ENCODE assay signal across 28 mouse cellular contexts in genomic region chr4:110293238-110293637, GRCm38 (mm10). TPM values are rescaled to one million over a fixed set of nuclear protein-coding genes. Genes with fewer than 3 reads are reported as not detected.
DNase-seq lines count a peak whose midpoint lies in the region; ATAC-seq and TF ChIP-seq lines count a peak whose summit lies in the region.
"Had no signal": no experiment of that assay in that cellular context is flagged by ENCODE, and none has a peak within 500 bp of the region (broad histone marks: within the 10 kb centered on the region; RNA-seq: fewer than 3 reads in every experiment).

No protein-coding gene starts in this region.

- H3K27ac ChIP-seq in hindbrain, embryonic 13.5 days: peak overlapping the region; percentile 44; the same call in 1 of the 2 replicates
- H3K27ac ChIP-seq in hindbrain, embryonic 12.5 days: no peak overlapping the region
- H3K27ac ChIP-seq in kidney, embryonic 16.5 days (ENCODE audit: low read length): no peak overlapping the region
- H3K27ac ChIP-seq in kidney, adult 2 months (ENCODE audit: insufficient read depth, low read depth, low read length): no peak overlapping the region
- H3K27ac ChIP-seq in intestine, embryonic 15.5 days: no peak overlapping the region
- H3K27ac ChIP-seq: embryonic facial prominence, embryonic 13.5 days; heart, embryonic 15.5 days had no signal

- no peak overlapping the region for H3K4me2 ChIP-seq in hindbrain, embryonic 13.5 days
- H3K4me2 ChIP-seq in hindbrain, embryonic 12.5 days (replicated peaks): no peak overlapping the region
- no peak overlapping the region for H3K4me2 ChIP-seq in kidney, embryonic 16.5 days (replicated peaks; ENCODE audit: low read depth, low read length)
- H3K4me2 ChIP-seq in intestine, embryonic 15.5 days (replicated peaks): no peak overlapping the region
- H3K4me2 ChIP-seq: embryonic facial prominence, embryonic 13.5 days; forebrain, embryonic 12.5 days; heart, embryonic 12.5 days; heart, embryonic 15.5 days had no signal

- H3K27me3 ChIP-seq in hindbrain, embryonic 13.5 days: no peaks in the 10 kb centered on the region
- no peaks in the 10 kb centered on the region for H3K27me3 ChIP-seq in hindbrain, embryonic 12.5 days
- H3K27me3 ChIP-seq in kidney, embryonic 16.5 days (ENCODE audit: insufficient read depth, low read length): no peaks in the 10 kb centered on the region
- no peaks in the 10 kb centered on the region for H3K27me3 ChIP-seq in kidney, adult 2 months (replicated peaks; ENCODE audit: control insufficient read depth, insufficient read depth, low read length)
- H3K27me3 ChIP-seq in intestine, embryonic 15.5 days (replicated peaks): no peaks in the 10 kb centered on the region
- H3K27me3 ChIP-seq: embryonic facial prominence, embryonic 13.5 days; forebrain, embryonic 12.5 days; forebrain, embryonic 15.5 days; heart, embryonic 12.5 days; heart, embryonic 15.5 days; hindbrain, embryonic 15.5 days; Patski had no signal

- WGBS in hindbrain, embryonic 13.5 days: 54% methylated on average over 5 of the region's 5 CpGs
- 73% methylated on average over 5 of the region's 5 CpGs for WGBS in hindbrain, embryonic 12.5 days
- WGBS in kidney, embryonic 16.5 days: 24% methylated on average over 5 of the region's 5 CpGs
- 41% methylated on average over 5 of the region's 5 CpGs for WGBS in kidney, adult 2 months
- 68% methylated on average over 5 of the region's 5 CpGs for WGBS in intestine, embryonic 15.5 days

- peaks cover 15% of the 10 kb centered on the region for H3K4me1 ChIP-seq in hindbrain, embryonic 13.5 days (replicated peaks)
- H3K4me1 ChIP-seq in hindbrain, embryonic 12.5 days: peaks cover 17% of the 10 kb centered on the region
- H3K4me1 ChIP-seq in kidney, embryonic 16.5 days (ENCODE audit: insufficient read depth, low read length): no peaks in the 10 kb centered on the region; the same call in 1 of the 2 replicates
- H3K4me1 ChIP-seq in kidney, adult 2 months (ENCODE audit: control insufficient read depth, insufficient read depth, low read length): no peaks in the 10 kb centered on the region
- no peaks in the 10 kb centered on the region for H3K4me1 ChIP-seq in intestine, embryonic 15.5 days (replicated peaks)
- H3K4me1 ChIP-seq: embryonic facial prominence, embryonic 13.5 days; heart, embryonic 12.5 days; heart, embryonic 15.5 days had no signal

- DNase-seq in kidney, adult 2 months: no peak
- peak; percentile 25 for DNase-seq in mesoderm, embryonic 11.5 days (ENCODE audit: low read depth, low spot score)
- DNase-seq in T-cell, adult 2 months (ENCODE audit: low spot score): no peak
- DNase-seq: adrenal gland, adult 2 months; B cell, adult 2 months; cerebellum, adult 11 months; cerebellum, adult 2 months; cerebellum, adult 9-11 months; cerebellum, postnatal 25 days; gastrocnemius, postnatal 25 days; heart, adult 18-20 months; heart, postnatal 10 days; heart, postnatal 36 days had no signal

- H3K9me3 ChIP-seq in hindbrain, embryonic 13.5 days: no peaks in the 10 kb centered on the region
- H3K9me3 ChIP-seq in hindbrain, embryonic 12.5 days (replicated peaks): no peaks in the 10 kb centered on the region
- H3K9me3 ChIP-seq in kidney, embryonic 16.5 days (ENCODE audit: low read length): no peaks in the 10 kb centered on the region
- H3K9me3 ChIP-seq in intestine, embryonic 15.5 days: no peaks in the 10 kb centered on the region
- H3K9me3 ChIP-seq: embryonic facial prominence, embryonic 13.5 days; forebrain, embryonic 12.5 days; forebrain, embryonic 15.5 days; heart, embryonic 12.5 days; heart, embryonic 15.5 days; hindbrain, embryonic 15.5 days had no signal

- no peak for ATAC-seq in hindbrain, embryonic 13.5 days (ENCODE audit: low FRiP score)
- no peak for ATAC-seq in hindbrain, embryonic 12.5 days (ENCODE audit: low FRiP score)
- peak; percentile 69; the same call in 1 of the 2 replicates for ATAC-seq in kidney, embryonic 16.5 days (ENCODE audit: low FRiP score, low TSS enrichment)
- ATAC-seq in intestine, embryonic 15.5 days: no peak
- ATAC-seq: inflammation-experienced regulatory T-cells, adult 6 months; Patski had no signal

- no peaks in the 10 kb centered on the region for H3K36me3 ChIP-seq in hindbrain, embryonic 13.5 days
- H3K36me3 ChIP-seq in hindbrain, embryonic 12.5 days: no peaks in the 10 kb centered on the region
- no peaks in the 10 kb centered on the region for H3K36me3 ChIP-seq in kidney, embryonic 16.5 days (ENCODE audit: insufficient read depth, low read length)
- no peaks in the 10 kb centered on the region for H3K36me3 ChIP-seq in kidney, adult 2 months (ENCODE audit: control insufficient read depth, insufficient read depth, low read length)
- no peaks in the 10 kb centered on the region for H3K36me3 ChIP-seq in intestine, embryonic 15.5 days
- H3K36me3 ChIP-seq: embryonic facial prominence, embryonic 13.5 days; forebrain, embryonic 12.5 days; forebrain, embryonic 15.5 days; G1E; heart, embryonic 12.5 days; heart, embryonic 15.5 days; hindbrain, embryonic 15.5 days had no signal

- no peak overlapping the region for H3K9ac ChIP-seq in hindbrain, embryonic 13.5 days
- no peak overlapping the region for H3K9ac ChIP-seq in hindbrain, embryonic 12.5 days
- no peak overlapping the region for H3K9ac ChIP-seq in kidney, embryonic 16.5 days (replicated peaks; ENCODE audit: low read length)
- no peak overlapping the region for H3K9ac ChIP-seq in intestine, embryonic 15.5 days
- H3K9ac ChIP-seq: embryonic facial prominence, embryonic 13.5 days; forebrain, embryonic 12.5 days; forebrain, embryonic 15.5 days; heart, embryonic 12.5 days; heart, embryonic 15.5 days; hindbrain, embryonic 15.5 days had no signal

- TF ChIP-seq POLR2A in kidney, adult 2 months (IDR thresholded peaks at IDR 0.05; ENCODE audit: low read depth, low read length): no peak

- H3K4me3 ChIP-seq in hindbrain, embryonic 13.5 days: no peak overlapping the region
- no peak overlapping the region for H3K4me3 ChIP-seq in hindbrain, embryonic 12.5 days
- H3K4me3 ChIP-seq in kidney, embryonic 16.5 days (ENCODE audit: low read length): no peak overlapping the region
- H3K4me3 ChIP-seq in kidney, adult 2 months (ENCODE audit: insufficient read depth, low read depth, low read length): no peak overlapping the region
- H3K4me3 ChIP-seq in intestine, embryonic 15.5 days (replicated peaks): no peak overlapping the region
- H3K4me3 ChIP-seq: embryonic facial prominence, embryonic 13.5 days; erythroblast, embryonic 14.5 days; forebrain, embryonic 12.5 days; forebrain, embryonic 15.5 days; heart, embryonic 12.5 days; heart, embryonic 15.5 days; hindbrain, embryonic 15.5 days had no signal

- TF ChIP-seq CTCF in kidney, adult 2 months (conservative IDR thresholded peaks at IDR 0.05; ENCODE audit: insufficient read depth, insufficient read length, low read depth, low read length): no peak

RNA-seq across cellular contexts. Expression of gene Elavl4, which starts 58.5 kb away (rescaled TPM):
- polyA plus RNA-seq in hindbrain, embryonic 13.5 days (2015; fragmentation: Nextera tagmentation; extraction: Ambion mirVana): 394 and 401 TPM in 2 replicates
- 280 and 297 TPM in 2 replicates for polyA plus RNA-seq in hindbrain, embryonic 12.5 days (2016; fragmentation: Nextera tagmentation; extraction: Ambion mirVana)
- 10.9 and 15.9 TPM in 2 replicates for polyA plus RNA-seq in kidney, embryonic 16.5 days (2015; fragmentation: Nextera tagmentation; extraction: Ambion mirVana)
- polyA plus RNA-seq in kidney, adult 2 months (2012; rRNA removed): 0.04 and 0.30 TPM in 2 replicates
- polyA plus RNA-seq in intestine, embryonic 15.5 days (2015; fragmentation: Nextera tagmentation; extraction: Ambion mirVana): 39.5 and 50.0 TPM in 2 replicates
- polyA plus RNA-seq: erythroblast, embryonic 14.5 days; G1E; gonadal fat pad, adult 2 months; inflammation-experienced regulatory T-cells, adult 6 months had no signal
